Mouse (Mus musculus) midbrain, embryonic 10.5 days (tissue): ENCODE results near the gene Cacna1e. TPM values are rescaled to one million over a fixed set of nuclear protein-coding genes. Genes with fewer than 3 reads are reported as not detected.

Experiments used
- DNase-seq: peaks from one replicate; pipeline ENCODE4 v3.0.0-alpha.2; 2017; ENCODE audit warnings: low spot score
- H3K27ac ChIP-seq: fragments of 300-500 bp; sonication (generic); replicated peaks from 2 replicates; pipeline ENCODE4 v1.5.1; 2016; ENCODE audit warnings: mild to moderate bottlenecking
- H3K27me3 ChIP-seq: fragments of 300-500 bp; sonication (generic); 2 replicates; pipeline ENCODE4 v1.6.1; 2016; ENCODE audit warnings: low read depth, mild to moderate bottlenecking; ENCODE audit not compliant: poor library complexity, severe bottlenecking
- H3K36me3 ChIP-seq: fragments of 300-500 bp; sonication (generic); 2 replicates; pipeline ENCODE4 v1.6.1; 2016; ENCODE audit warnings: mild to moderate bottlenecking, moderate library complexity
- H3K4me1 ChIP-seq: fragments of 300-500 bp; sonication (generic); 2 replicates; pipeline ENCODE4 v1.6.1; 2016
- H3K4me3 ChIP-seq: fragments of 300-500 bp; sonication (generic); 2 replicates; pipeline ENCODE4 v1.5.1; 2016; ENCODE audit warnings: mild to moderate bottlenecking, moderate library complexity
- H3K9me3 ChIP-seq: fragments of 300-500 bp; sonication (generic); replicated peaks from 2 replicates; pipeline ENCODE4 v1.6.1; 2016; ENCODE audit warnings: mild to moderate bottlenecking
- WGBS: fragments of 180-500 bp; shearing (Covaris S2); methylation state at CpG from one replicate; pipeline ENCODE4 v1.1.7; 2016; 5-methylcytosine and 5-hydroxymethylcytosine counted together
- polyA plus RNA-seq: library from polyadenylated mRNA; unstranded; fragments of >200 nt; fragmentation: Nextera tagmentation; extraction: Ambion mirVana; gene quantifications from 2 replicates; pipeline ENCODE4 v1.2.1, GENCODE M21; 2016

Cacna1e gene
- polyA plus RNA-seq, 1 experiment from 2014 or later: 1.3 TPM

DNA sequence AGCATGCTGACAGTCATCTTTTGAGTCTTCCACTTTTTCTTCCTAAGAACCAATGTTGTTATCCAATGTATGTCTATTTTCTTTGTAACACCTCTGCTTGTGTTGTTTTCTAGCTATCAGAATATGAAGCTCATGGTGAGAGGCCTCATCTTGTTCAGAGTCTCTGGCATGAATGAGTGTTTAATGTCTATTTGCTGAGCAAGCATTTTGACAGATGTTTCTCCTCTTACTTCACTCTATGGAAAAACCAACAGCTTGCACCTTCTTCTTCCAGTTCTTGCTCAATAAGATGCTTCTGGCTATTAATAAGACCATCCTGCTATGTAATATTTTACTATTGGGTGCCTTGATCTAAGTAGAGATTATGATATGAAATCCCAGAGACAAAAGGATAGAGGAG is 346.9 kb downstream of the Cacna1e start:
- no peak overlapping the region for H3K27ac ChIP-seq
- no peaks in the 10 kb centered on the region for H3K27me3 ChIP-seq
- peaks cover 8% of the 10 kb centered on the region for H3K4me1 ChIP-seq
- no peaks in the 10 kb centered on the region for H3K36me3 ChIP-seq
- H3K4me3 ChIP-seq: no peak overlapping the region
- no peak for DNase-seq
- H3K9me3 ChIP-seq: no peaks in the 10 kb centered on the region

DNA sequence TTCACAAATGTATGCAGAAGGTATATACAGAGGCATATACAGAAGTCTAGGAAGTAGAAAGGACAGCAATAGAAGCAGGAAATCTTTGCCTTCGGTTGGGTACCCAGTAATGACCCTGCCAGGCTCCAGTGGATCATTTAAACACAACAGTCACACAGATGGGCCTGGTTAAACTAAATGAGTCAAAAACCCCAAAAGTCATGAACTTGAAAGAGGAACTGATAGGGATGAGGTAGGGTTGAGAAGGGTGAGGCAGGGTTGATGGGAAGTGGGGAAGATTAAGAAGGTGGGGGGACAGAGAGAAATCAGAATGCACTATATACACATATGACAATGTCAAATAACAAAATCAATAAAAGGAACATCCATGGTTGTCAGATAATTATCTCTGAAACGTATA is 347.5 kb downstream of the Cacna1e start:
- Histone ChIP-seq H3K36me3 (no peaks in the 10 kb centered on the region), H3K4me1 (peaks cover 8% of the 10 kb centered on the region), H3K27me3 (no peaks in the 10 kb centered on the region), H3K4me3 (no peak overlapping the region), H3K27ac (no peak overlapping the region), H3K9me3 (no peaks in the 10 kb centered on the region)
- DNase-seq: no peak
- WGBS: 88% methylated on average over 2 of the region's 2 CpGs

DNA sequence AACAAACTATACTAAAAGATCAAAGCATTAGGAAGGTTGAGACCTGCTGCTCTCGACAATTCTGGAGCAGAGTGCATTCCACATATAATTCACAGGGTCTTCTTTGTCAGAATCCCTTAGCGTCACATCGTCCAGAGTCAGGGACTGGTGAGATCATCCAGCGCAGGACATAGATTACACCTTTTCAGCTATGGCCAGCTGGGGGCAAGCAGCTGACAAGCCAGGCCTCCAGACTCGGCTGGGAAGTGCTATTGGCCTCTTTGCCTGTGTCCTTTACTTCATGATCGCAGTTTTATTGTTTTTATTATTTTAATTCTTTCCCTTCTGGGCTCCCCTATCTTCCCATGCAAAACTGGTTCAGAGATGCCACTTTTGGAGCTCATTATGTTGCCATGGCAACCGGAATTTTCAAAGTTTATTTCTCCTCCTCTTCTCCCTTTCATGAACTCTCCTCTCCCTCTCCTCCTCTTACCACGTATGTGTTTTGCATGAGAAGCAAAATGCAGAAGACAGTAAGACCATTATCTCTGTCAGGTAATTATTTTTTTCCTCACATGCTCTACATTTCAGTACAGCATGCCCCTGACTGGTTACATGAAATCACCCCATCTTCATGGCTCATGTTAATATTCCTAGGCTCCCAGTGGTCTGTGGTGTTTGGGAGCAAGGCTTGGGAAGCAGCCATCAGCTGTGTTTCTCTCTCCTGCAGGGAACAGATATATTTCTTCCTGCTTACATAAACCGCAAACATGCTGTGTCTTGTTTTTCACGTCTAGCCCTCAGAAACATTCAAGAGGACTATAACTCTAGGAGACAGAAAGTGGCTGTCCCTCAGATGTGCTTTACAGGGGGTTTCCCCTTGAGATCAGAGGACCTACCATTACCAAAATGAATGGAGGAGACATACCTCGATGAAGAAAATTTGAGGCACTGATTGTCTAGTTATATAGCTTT is 351.0 kb downstream of the Cacna1e start:
- Histone ChIP-seq H3K36me3 (no peaks in the 10 kb centered on the region), H3K27ac (no peak overlapping the region), H3K4me3 (no peak overlapping the region), H3K27me3 (no peaks in the 10 kb centered on the region), H3K4me1 (peaks cover 8% of the 10 kb centered on the region), H3K9me3 (no peaks in the 10 kb centered on the region)
- WGBS: 81% methylated on average over 11 of the region's 11 CpGs
- no peak for DNase-seq

DNA sequence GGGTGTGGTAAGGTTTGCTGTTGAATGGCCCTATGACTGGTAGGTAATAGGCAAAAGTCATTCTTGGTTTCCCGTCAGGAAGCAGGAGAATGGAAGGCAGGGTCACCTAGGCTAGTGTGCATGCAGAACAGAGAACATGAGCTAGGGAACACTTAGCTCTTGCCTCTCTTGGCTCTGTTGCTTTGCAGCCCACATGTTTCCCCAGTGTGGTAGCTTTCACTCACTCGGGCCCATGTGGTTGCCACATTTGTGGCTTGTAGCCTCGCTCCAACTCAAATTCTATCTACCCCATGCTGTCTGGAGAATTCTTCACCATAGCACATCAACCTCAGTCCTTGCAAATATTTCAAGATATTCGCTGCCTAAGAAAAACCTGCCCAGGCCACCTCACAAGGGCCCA is 354.6 kb downstream of the Cacna1e start:
- no peak overlapping the region for H3K4me3 ChIP-seq
- H3K36me3 ChIP-seq: no peaks in the 10 kb centered on the region
- no peaks in the 10 kb centered on the region for H3K9me3 ChIP-seq
- no peak overlapping the region for H3K27ac ChIP-seq
- 87% methylated on average over 4 of the region's 4 CpGs for WGBS
- no peaks in the 10 kb centered on the region for H3K27me3 ChIP-seq
- DNase-seq: no peak
- H3K4me1 ChIP-seq: peaks cover 8% of the 10 kb centered on the region

DNA sequence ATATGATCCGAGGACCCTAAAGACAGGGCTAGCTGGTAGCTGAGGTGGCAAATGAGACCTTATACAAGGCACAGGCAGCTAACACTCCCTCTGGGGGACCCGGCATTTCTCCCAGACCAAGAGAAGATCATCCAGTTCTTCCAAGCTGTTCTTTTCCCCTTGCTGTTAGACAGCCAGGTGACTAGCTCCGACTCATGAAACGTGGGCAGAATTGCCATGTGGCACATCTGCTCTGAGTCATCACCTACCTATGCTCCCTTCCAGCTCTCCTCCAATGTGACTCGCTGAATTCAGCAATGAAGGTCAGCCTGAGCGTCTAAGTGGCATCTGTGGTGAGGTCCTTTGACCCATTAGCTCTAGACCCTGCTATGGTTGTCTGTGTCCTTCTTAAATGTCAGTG is 355.5 kb downstream of the Cacna1e start:
- Histone ChIP-seq H3K27me3 (no peaks in the 10 kb centered on the region), H3K4me3 (no peak overlapping the region), H3K36me3 (no peaks in the 10 kb centered on the region), H3K4me1 (peaks cover 8% of the 10 kb centered on the region), H3K9me3 (no peaks in the 10 kb centered on the region), H3K27ac (no peak overlapping the region)
- no peak for DNase-seq
- whole genome bisulfite sequencing: 89% methylated on average over 6 of the region's 6 CpGs

DNA sequence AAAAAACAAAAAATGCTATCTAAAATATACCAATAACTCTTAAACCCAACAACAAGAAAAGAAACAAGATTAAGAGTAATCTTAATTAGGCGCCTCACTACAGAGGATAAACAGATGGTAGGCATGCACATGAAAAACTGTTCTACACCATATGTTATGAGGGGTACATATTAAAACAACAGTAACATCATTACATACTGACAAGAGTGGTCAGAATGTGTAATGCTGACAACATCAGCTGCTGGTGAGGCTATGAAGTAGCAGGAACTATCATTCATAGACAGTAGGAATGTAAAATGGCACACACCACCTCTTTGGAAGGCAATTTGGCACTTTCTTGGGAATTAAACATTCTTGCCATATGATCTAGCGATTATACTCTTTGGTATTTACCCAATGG is 363.6 kb downstream of the Cacna1e start:
- Histone ChIP-seq H3K27me3 (no peaks in the 10 kb centered on the region), H3K9me3 (no peaks in the 10 kb centered on the region), H3K27ac (no peak overlapping the region), H3K4me1 (no peaks in the 10 kb centered on the region), H3K36me3 (no peaks in the 10 kb centered on the region), H3K4me3 (no peak overlapping the region)
- 88% methylated on average over 2 of the region's 2 CpGs for WGBS
- DNase-seq: no peak

DNA sequence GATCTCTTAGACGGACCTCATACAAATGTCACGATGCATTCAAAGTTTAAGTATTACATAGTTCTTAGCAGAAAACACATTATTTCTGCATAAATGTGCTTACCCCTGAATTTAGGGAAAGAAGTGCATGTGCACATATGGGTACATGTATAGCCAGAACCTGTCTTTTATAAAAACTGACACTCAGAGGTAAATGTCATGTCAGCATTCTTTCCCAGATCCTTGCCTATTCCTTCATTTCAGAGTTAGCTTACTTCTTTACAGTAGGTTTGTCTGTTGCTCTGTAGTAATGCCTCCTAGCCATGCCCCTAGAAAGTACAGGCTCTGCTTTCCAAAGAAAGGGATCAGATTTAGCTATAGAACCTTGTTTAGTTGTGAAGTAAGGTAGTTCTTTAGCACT is 369.0 kb downstream of the Cacna1e start:
- no peaks in the 10 kb centered on the region for H3K27me3 ChIP-seq
- no peak overlapping the region for H3K27ac ChIP-seq
- DNase-seq: no peak
- H3K4me3 ChIP-seq: no peak overlapping the region
- no peaks in the 10 kb centered on the region for H3K4me1 ChIP-seq
- WGBS: 91% methylated on average over 2 of the region's 2 CpGs
- no peaks in the 10 kb centered on the region for H3K36me3 ChIP-seq
- no peaks in the 10 kb centered on the region for H3K9me3 ChIP-seq

DNA sequence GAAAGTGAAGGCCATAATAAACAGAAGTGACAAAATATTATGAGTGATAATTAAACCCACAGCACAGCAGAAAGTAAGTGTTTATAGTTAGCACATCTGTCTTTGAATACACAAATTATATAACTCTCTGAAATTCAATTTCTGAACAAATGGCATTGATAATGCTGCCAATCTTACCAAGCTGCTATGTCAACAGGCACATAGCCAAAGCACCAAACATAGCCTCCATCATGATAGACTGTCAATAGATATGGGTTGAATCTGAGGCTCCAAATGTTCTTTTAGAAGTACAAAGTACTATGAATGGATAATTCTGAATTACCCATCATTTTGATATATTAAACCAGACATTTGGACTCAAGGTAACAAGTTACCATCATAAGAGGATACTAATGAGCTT is 372.6 kb downstream of the Cacna1e start:
- no peak for DNase-seq
- H3K27me3 ChIP-seq: no peaks in the 10 kb centered on the region
- H3K9me3 ChIP-seq: no peaks in the 10 kb centered on the region
- H3K4me1 ChIP-seq: no peaks in the 10 kb centered on the region
- no peak overlapping the region for H3K4me3 ChIP-seq
- H3K36me3 ChIP-seq: no peaks in the 10 kb centered on the region
- H3K27ac ChIP-seq: no peak overlapping the region

DNA sequence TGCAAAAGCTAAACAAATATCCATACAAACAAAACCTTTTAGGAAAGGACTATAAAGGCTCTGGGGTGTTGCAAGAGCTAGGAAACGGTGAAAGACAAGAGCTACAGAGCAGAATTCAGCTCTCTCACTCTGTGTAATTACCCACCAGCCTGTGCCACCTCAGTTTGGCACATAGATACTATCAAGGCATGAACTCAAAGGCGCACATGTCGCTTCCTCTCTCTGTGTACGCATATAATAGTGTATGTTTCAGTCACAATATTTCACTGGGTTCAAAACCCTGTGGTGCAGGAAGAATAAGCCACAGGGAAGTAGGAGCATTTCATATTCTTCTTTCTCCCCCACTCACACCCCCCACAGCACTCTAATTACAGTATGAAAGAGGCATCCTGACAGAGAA is 380.3 kb downstream of the Cacna1e start:
- no peak for DNase-seq
- 83% methylated on average over 4 of the region's 4 CpGs for WGBS

DNA sequence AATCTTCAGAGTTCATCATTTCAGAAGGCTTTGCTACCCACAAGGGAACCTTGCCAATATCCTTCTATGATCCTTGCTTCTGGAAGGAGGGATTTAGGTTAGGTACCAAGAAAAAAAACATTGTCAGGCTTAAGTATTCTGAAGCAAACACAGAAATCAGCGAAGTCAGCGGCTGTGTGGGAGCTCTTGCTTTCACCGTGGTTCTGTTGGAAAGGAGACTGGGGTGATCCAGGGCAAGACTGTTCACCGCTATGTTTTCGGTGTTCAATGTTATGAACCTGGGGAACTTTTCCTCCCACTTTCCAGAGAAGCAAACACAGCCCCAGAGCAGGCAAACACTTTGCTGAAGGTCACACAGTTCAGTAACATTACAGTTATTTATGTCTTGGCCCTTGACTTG is 383.4 kb downstream of the Cacna1e start:
- WGBS: 84% methylated on average over 5 of the region's 5 CpGs
- no peak overlapping the region for H3K4me3 ChIP-seq
- H3K27ac ChIP-seq: peak overlapping the region; percentile 59
- no peaks in the 10 kb centered on the region for H3K9me3 ChIP-seq
- peaks cover 11% of the 10 kb centered on the region for H3K4me1 ChIP-seq
- no peaks in the 10 kb centered on the region for H3K36me3 ChIP-seq
- DNase-seq: no peak
- no peaks in the 10 kb centered on the region for H3K27me3 ChIP-seq

More for the DNA sequence above, 380.3 kb downstream of the Cacna1e start:
- Histone ChIP-seq H3K27me3 (no peaks in the 10 kb centered on the region), H3K4me1 (peaks cover 11% of the 10 kb centered on the region), H3K27ac (no peak overlapping the region), H3K36me3 (no peaks in the 10 kb centered on the region), H3K4me3 (no peak overlapping the region), H3K9me3 (no peaks in the 10 kb centered on the region)

DNA sequence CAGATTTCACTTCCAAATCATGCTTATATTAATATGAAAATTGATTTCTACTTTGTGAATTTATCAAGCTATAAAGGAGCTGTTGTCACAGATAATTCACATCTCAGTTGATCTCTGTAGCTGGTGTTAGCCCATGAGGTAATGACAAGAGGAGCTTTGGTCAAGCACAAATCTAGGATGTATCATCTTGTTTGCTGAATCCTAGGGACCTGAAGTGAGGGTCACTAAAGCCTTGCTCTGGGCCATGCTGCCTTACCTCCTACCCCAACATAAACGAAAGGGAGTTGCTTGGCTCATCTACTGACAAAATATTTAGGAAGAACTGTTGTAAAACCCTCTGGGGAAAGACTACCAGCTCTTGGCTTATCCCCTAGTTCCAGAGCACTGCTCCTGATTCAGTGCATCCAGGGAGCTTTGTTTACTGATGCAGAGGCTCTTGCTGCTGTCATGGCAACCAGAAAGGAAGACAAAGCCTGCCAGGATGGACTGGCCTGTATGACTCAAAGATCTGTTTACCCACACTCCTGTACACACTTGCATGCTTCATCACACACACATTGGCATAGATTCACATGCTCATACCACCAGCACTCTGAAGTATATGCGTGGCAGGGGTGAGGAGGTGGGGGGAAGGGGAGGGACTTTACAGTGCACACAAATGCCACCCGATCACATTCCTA is 384.0 kb downstream of the Cacna1e start:
- Histone ChIP-seq H3K4me1 (peaks cover 11% of the 10 kb centered on the region), H3K4me3 (no peak overlapping the region), H3K27me3 (no peaks in the 10 kb centered on the region), H3K9me3 (no peaks in the 10 kb centered on the region), H3K27ac (peak overlapping the region; percentile 59), H3K36me3 (no peaks in the 10 kb centered on the region)
- WGBS: 49% methylated on average over 3 of the region's 3 CpGs
- DNase-seq: peak; percentile 46

DNA sequence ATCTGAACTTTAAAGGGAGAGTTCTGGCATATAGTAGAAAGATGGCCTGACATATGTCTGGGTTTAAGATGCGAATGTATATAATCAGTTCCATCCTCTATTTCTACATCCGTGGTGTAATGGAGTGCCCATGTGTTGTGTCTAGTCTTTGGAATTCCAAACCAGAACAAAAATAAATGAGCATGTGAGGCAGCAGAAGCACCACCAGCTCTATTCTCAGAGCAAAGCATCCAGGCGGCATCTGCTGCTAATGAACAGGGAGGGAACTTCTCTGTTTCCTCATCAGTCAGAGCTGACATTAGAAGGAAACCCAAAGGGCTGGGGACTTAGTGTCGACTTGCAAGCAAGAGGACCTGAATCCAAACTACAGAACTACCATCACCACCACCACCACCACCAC is 385.5 kb downstream of the Cacna1e start:
- H3K36me3 ChIP-seq: no peaks in the 10 kb centered on the region
- no peak overlapping the region for H3K27ac ChIP-seq
- H3K27me3 ChIP-seq: no peaks in the 10 kb centered on the region
- DNase-seq: no peak
- 72% methylated on average over 4 of the region's 4 CpGs for WGBS
- H3K9me3 ChIP-seq: no peaks in the 10 kb centered on the region
- H3K4me3 ChIP-seq: no peak overlapping the region
- H3K4me1 ChIP-seq: peaks cover 11% of the 10 kb centered on the region

DNA sequence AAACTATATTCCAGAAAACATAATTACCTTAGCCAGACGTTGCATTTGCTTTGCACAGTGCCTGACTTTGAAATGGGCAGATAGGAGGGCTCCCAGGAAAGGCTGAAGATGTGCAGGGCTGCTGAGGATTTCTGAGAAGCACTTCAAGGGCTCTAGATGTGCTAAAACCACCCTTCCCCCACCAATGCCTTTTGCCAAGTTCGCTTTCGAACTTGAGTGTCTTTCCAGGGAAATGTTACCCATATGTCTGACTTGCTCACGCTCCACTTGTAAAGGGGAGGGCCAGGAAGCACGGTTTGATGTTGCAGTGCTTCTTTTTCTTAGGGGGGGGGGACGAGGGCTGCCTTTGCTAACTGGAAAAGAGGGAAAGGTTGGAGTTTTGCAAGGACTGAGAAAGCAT is 393.2 kb downstream of the Cacna1e start:
- Histone ChIP-seq H3K4me1 (no peaks in the 10 kb centered on the region), H3K27me3 (no peaks in the 10 kb centered on the region), H3K9me3 (no peaks in the 10 kb centered on the region), H3K27ac (no peak overlapping the region), H3K36me3 (no peaks in the 10 kb centered on the region), H3K4me3 (no peak overlapping the region)
- no peak for DNase-seq
- WGBS: 72% methylated on average over 6 of the region's 6 CpGs
